Mouse (Mus musculus): ENCODE measurements around the gene Aldh3b3. TPM values are rescaled to one million over a fixed set of nuclear protein-coding genes. Genes with fewer than 3 reads are reported as not detected.

Aldh3b3 gene
- polyA plus RNA-seq, 2 experiments from 2014 or later, result not detected

DNA sequence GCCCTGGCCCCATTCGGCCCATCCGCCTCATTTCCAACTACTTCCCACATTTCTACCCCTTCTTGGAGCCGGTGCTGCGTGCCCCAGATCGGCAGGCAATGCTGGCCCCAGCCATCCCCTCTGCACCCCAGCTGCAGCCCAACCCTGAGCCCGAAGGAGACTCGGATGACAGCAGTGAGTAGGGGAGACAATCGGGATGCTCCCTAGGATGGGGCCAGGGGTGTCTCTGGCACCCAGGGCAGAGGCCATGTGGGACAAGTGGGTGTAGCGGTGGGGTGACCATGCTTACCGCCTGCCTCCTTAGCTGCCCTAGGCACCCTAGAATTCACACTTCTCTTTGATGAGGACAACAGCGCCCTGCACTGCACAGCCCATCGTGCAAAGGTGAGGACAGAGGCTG lies 45.2 kb downstream of the Aldh3b3 start:
- ATAC-seq, result no peak

DNA sequence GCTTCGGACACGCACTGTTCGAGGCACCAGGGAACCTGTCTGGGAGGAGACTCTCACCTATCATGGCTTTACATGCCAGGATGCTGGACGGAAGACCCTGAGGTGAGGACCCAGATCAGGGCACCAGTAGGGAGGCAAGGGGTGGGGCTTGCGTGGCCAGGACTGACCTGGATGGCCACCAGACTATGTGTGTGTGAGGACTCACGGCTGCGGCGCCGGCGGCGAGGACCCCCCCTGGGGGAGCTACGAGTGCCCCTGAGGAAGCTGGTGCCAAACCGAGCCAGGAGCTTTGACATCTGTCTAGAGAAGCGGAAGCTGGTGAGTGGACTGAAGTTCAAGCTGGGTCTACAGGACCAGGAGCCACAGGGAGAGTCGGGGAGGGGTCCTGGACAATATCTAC lies 45.9 kb downstream of the Aldh3b3 start:
- no peak for ATAC-seq

GRCm38 (mm10) chr19:4005091-4005490 lies 46.6 kb downstream of the Aldh3b3 start:
- ATAC-seq, result no peak

- ATAC-seq, result no peak
These were observed 47.5 kb downstream of the Aldh3b3 start for GRCm38 (mm10) chr19:4005971-4006370.

GRCm38 (mm10) chr19:4011086-4011485 lies 52.6 kb downstream of the Aldh3b3 start:
- no peak for ATAC-seq

DNA sequence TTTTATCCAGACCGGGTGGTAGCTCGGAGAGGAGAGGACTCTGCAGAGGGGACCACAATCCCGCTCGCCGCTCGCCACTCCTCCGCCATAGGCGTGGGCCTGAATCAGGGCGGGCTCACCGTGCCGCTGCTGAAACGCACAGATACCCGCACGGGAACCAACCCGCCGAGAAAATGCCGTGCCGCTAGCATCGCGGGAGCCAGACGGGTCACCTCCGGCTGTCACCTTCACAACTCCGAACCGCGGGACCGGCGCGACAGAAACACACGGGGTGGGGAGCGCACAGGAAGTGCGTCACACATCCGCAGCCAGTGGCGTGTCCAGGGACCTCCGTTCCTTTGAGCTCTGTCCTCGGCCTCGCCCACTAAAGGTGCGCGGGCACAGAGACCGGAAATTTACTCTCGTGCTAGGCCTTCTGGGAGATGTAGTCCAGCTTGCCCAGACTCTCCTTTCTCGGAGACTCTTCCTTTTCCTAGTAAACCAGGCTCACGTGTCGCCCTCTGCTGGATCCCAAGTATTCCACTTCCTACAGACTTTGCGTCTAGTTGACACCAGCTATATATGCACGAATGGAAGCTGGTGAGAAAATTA lies 54.1 kb downstream of the Aldh3b3 start, which contains the start of gene Ndufv1:
Ndufv1 (minus strand) TSS at position 375 of the 591 bp plus-strand sequence.
- peak; percentile 99 for ATAC-seq

- peak; percentile 45 for ATAC-seq
These were observed 54.6 kb downstream of the Aldh3b3 start for GRCm38 (mm10) chr19:4013066-4013465.

DNA sequence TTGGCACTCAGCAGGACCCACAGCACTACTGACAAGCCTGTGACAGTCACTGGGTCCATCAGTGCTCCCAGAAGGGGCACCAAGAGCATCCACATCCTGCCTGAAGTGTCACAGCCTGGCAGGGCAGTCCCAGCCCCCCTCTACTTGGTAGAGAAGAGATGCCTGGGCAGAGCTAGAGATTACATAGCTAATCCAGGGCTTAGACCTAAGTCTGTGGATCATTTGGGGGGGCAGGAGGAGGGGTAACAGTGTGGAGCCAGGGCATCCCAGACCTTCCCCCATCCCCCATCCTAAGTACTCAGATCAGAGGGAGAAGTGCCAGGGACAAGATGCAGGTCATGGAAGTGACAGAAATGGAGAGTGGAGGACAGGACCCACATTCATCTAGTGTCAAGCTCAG lies 56.4 kb downstream of the Aldh3b3 start:
- ATAC-seq, result no peak

- ATAC-seq, result no peak
These were observed 57.2 kb downstream of the Aldh3b3 start for GRCm38 (mm10) chr19:4015635-4016034.

GRCm38 (mm10) chr19:4017921-4018587 lies 59.6 kb downstream of the Aldh3b3 start:
- ATAC-seq, result no peak

GRCm38 (mm10) chr19:4018743-4019583 lies 60.5 kb downstream of the Aldh3b3 start:
- peak; percentile 70 for ATAC-seq

Other genes starting within 250 kb of the Aldh3b3 start
- gene Kmt5b, start 191.2 kb upstream of the Aldh3b3 start, polyA plus RNA-seq (2017; shearing (Covaris generic)), result 10 to 100 TPM; 33.1 to 38.4 TPM
- gene Chka, start 106.9 kb upstream of the Aldh3b3 start, polyA plus RNA-seq (2017; shearing (Covaris generic)), result 1 to 10 TPM; 2.5 to 3.7 TPM
- gene Tcirg1, start 51.5 kb upstream of the Aldh3b3 start, polyA plus RNA-seq (2017; shearing (Covaris generic)), result 100 to 1,000 TPM in 1 of 2 experiments, 10 to 100 TPM in 1; 51.3 to 100 TPM
- gene Ndufs8, start 45.9 kb upstream of the Aldh3b3 start, polyA plus RNA-seq (2017; shearing (Covaris generic)), result 100 to 1,000 TPM; 219 to 234 TPM
- gene Aldh3b1, start 28.8 kb upstream of the Aldh3b3 start, polyA plus RNA-seq (2017; shearing (Covaris generic)), result under 1 TPM in 1 of 2 experiments, not detected in 1; 0.85 TPM
- 10 to 100 TPM; 20.8 to 54.2 TPM for gene Unc93b1, start 23.5 kb upstream of the Aldh3b3 start, polyA plus RNA-seq (2017; shearing (Covaris generic))
- gene Aldh3b2, start 13.7 kb downstream of the Aldh3b3 start, polyA plus RNA-seq (2017; shearing (Covaris generic)), result not detected
- 1 to 10 TPM in 1 of 2 experiments, not detected in 1; 1.5 TPM for gene Acy3, start 27.9 kb downstream of the Aldh3b3 start, polyA plus RNA-seq (2017; shearing (Covaris generic))
- gene Tbx10, start 34.1 kb downstream of the Aldh3b3 start, polyA plus RNA-seq (2017; shearing (Covaris generic)), result not detected
- gene Nudt8, start 41.9 kb downstream of the Aldh3b3 start, polyA plus RNA-seq (2017; shearing (Covaris generic)), result 10 to 100 TPM; 10.7 to 15.2 TPM
- gene Gm49405, start 42.0 kb downstream of the Aldh3b3 start, polyA plus RNA-seq (2017; shearing (Covaris generic)), result under 1 TPM; 0.78 to 0.96 TPM
- 1 to 10 TPM; 1.1 to 2.1 TPM for gene Doc2g, start 44.7 kb downstream of the Aldh3b3 start, polyA plus RNA-seq (2017; shearing (Covaris generic))
- gene Ndufv1, start 54.2 kb downstream of the Aldh3b3 start, polyA plus RNA-seq (2017; shearing (Covaris generic)), result 100 to 1,000 TPM; 109 to 164 TPM
- 100 to 1,000 TPM; 543 to 655 TPM for gene Gstp1, start 79.3 kb downstream of the Aldh3b3 start, polyA plus RNA-seq (2017; shearing (Covaris generic))
- gene Gstp2, start 87.4 kb downstream of the Aldh3b3 start, polyA plus RNA-seq (2017; shearing (Covaris generic)), result 1 to 10 TPM; 4.2 to 5.3 TPM
- 100 to 1,000 TPM; 158 to 206 TPM for gene Gstp3, start 100.9 kb downstream of the Aldh3b3 start, polyA plus RNA-seq (2017; shearing (Covaris generic))
- not detected for gene Cabp2, start 122.9 kb downstream of the Aldh3b3 start, polyA plus RNA-seq (2017; shearing (Covaris generic))
- gene Cdk2ap2, start 138.5 kb downstream of the Aldh3b3 start, polyA plus RNA-seq (2017; shearing (Covaris generic)), result 100 to 1,000 TPM; 328 to 403 TPM
- 100 to 1,000 TPM in 1 of 2 experiments, 10 to 100 TPM in 1; 98.7 to 113 TPM for gene Pitpnm1, start 141.4 kb downstream of the Aldh3b3 start, polyA plus RNA-seq (2017; shearing (Covaris generic))
- gene Aip, start 167.2 kb downstream of the Aldh3b3 start, polyA plus RNA-seq (2017; shearing (Covaris generic)), result 100 to 1,000 TPM; 179 to 208 TPM
- under 1 TPM in 1 of 2 experiments, not detected in 1; 0.29 TPM for gene Gpr152, start 181.1 kb downstream of the Aldh3b3 start, polyA plus RNA-seq (2017; shearing (Covaris generic))
- gene Cabp4, start 185.4 kb downstream of the Aldh3b3 start, polyA plus RNA-seq (2017; shearing (Covaris generic)), result under 1 TPM; 0.79 to 0.92 TPM
- 100 to 1,000 TPM; 236 to 310 TPM for gene Coro1b, start 190.0 kb downstream of the Aldh3b3 start, polyA plus RNA-seq (2017; shearing (Covaris generic))
- 100 to 1,000 TPM; 836 to 870 TPM for gene Ptprcap, start 195.0 kb downstream of the Aldh3b3 start, polyA plus RNA-seq (2017; shearing (Covaris generic))
- gene Rps6kb2, start 204.7 kb downstream of the Aldh3b3 start, polyA plus RNA-seq (2017; shearing (Covaris generic)), result 10 to 100 TPM; 31.7 to 39.0 TPM
- gene Carns1, start 216.8 kb downstream of the Aldh3b3 start, polyA plus RNA-seq (2017; shearing (Covaris generic)), result 10 to 100 TPM in 1 of 2 experiments, 1 to 10 TPM in 1; 9.4 to 11.9 TPM
- gene Tbc1d10c, start 232.6 kb downstream of the Aldh3b3 start, polyA plus RNA-seq (2017; shearing (Covaris generic)), result 100 to 1,000 TPM; 594 to 924 TPM
- 100 to 1,000 TPM; 835 to 936 TPM for gene Ppp1ca, start 233.4 kb downstream of the Aldh3b3 start, polyA plus RNA-seq (2017; shearing (Covaris generic))
- 10 to 100 TPM; 63.6 to 83.6 TPM for gene Rad9a, start 243.0 kb downstream of the Aldh3b3 start, polyA plus RNA-seq (2017; shearing (Covaris generic))